Mouse (Mus musculus): Measurements from ENCODE around the gene Scube1.
A peak's percentile ranks its signal among the peaks of the same experiment; 100 is the strongest.

Gene Scube1

GRCm38 (mm10) chr15:83595364-83595711 is 129.5 kb downstream of the Scube1 start:
- no peak for DNase-seq (ENCODE audit: low spot score in 2 of 2)

GRCm38 (mm10) chr15:83594513-83595363 is 130.1 kb downstream of the Scube1 start, which contains the start of gene Ttll12:
TSS of gene Ttll12 (minus strand) at chr15:83595157.
- peak; percentile 88 to 94 for DNase-seq (ENCODE audit: low spot score in 2 of 2)

- DNase-seq (ENCODE audit: low spot score in 2 of 2): no peak
These were observed 130.9 kb downstream of the Scube1 start for GRCm38 (mm10) chr15:83593702-83594512.

GRCm38 (mm10) chr15:83593189-83593585 is 131.6 kb downstream of the Scube1 start:
- no peak for DNase-seq (ENCODE audit: low spot score in 2 of 2)

GRCm38 (mm10) chr15:83592260-83593188 is 132.3 kb downstream of the Scube1 start:
- DNase-seq (ENCODE audit: low spot score in 2 of 2): no peak

- DNase-seq (ENCODE audit: low spot score in 2 of 2): no peak
These were observed 133.1 kb downstream of the Scube1 start for GRCm38 (mm10) chr15:83591758-83592157.

GRCm38 (mm10) chr15:83590841-83591240 is 134.0 kb downstream of the Scube1 start:
- no peak for DNase-seq (ENCODE audit: low spot score in 2 of 2)

- no peak for DNase-seq (ENCODE audit: low spot score in 2 of 2)
These were observed 140.0 kb downstream of the Scube1 start for GRCm38 (mm10) chr15:83584741-83585220.

GRCm38 (mm10) chr15:83583419-83584156 is 141.2 kb downstream of the Scube1 start:
- peak; percentile 38 to 58 for DNase-seq (ENCODE audit: low spot score in 2 of 2)

GRCm38 (mm10) chr15:83582931-83583330 is 141.9 kb downstream of the Scube1 start:
- no peak for DNase-seq (ENCODE audit: low spot score in 2 of 2)

- no peak for DNase-seq (ENCODE audit: low spot score in 2 of 2)
These were observed 148.2 kb downstream of the Scube1 start for GRCm38 (mm10) chr15:83576651-83577050.

GRCm38 (mm10) chr15:83575543-83575942 is 149.3 kb downstream of the Scube1 start:
- DNase-seq (ENCODE audit: low spot score in 2 of 2): no peak

GRCm38 (mm10) chr15:83574731-83575351 is 150.0 kb downstream of the Scube1 start:
- DNase-seq (ENCODE audit: low spot score in 2 of 2): peak; percentile 54 to 55

GRCm38 (mm10) chr15:83573606-83574005 is 151.2 kb downstream of the Scube1 start:
- no peak for DNase-seq (ENCODE audit: low spot score in 2 of 2)

- DNase-seq (ENCODE audit: low spot score in 2 of 2): no peak
These were observed 152.7 kb downstream of the Scube1 start for GRCm38 (mm10) chr15:83572132-83572531.

GRCm38 (mm10) chr15:83571636-83572035 is 153.2 kb downstream of the Scube1 start:
- DNase-seq (ENCODE audit: low spot score in 2 of 2): peak in 1 of 2 experiments; percentile 60

- no peak for DNase-seq (ENCODE audit: low spot score in 2 of 2)
These were observed 154.2 kb downstream of the Scube1 start for GRCm38 (mm10) chr15:83570641-83571040.

- no peak for DNase-seq (ENCODE audit: low spot score in 2 of 2)
These were observed 155.1 kb downstream of the Scube1 start for GRCm38 (mm10) chr15:83569682-83570081.

GRCm38 (mm10) chr15:83568544-83568943 is 156.3 kb downstream of the Scube1 start:
- DNase-seq (ENCODE audit: low spot score in 2 of 2): no peak

GRCm38 (mm10) chr15:83567728-83568127 is 157.1 kb downstream of the Scube1 start:
- DNase-seq (ENCODE audit: low spot score in 2 of 2): no peak

Data from urinary bladder, postnatal 36 days (tissue).